Mouse (Mus musculus): ENCODE measurements around the gene Calhm2.

DNA sequence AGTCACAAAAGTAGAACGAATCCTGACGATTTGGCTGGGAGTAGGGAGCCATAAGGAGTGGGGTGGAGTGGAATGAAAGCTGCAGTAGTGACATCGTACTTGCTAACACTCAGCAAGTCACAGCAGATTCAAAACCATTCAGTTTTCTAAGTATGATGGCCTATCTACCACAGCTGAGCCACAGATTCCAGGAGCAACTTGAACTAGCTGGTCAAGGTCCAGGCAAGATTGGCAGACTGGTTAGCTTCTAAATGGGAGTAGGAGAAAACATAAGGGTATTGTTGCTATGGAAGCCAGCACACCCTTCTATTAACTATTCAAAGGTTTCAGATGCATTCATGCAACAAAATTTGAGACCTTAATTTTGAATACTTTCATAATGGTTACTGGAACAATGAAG, 49.9 kb downstream of the Calhm2 start:
- no peak for TF ChIP-seq GATA1 (IDR thresholded peaks at IDR 0.05; ENCODE audit: borderline replicate concordance, low read length)
- no peak for TF ChIP-seq FLI1 (IDR thresholded peaks at IDR 0.05; ENCODE audit: low read length)

Data from megakaryocyte, embryonic 14.5 days (primary cell).